ENCODE assay signal across 18 mouse cellular contexts in the genomic region with DNA sequence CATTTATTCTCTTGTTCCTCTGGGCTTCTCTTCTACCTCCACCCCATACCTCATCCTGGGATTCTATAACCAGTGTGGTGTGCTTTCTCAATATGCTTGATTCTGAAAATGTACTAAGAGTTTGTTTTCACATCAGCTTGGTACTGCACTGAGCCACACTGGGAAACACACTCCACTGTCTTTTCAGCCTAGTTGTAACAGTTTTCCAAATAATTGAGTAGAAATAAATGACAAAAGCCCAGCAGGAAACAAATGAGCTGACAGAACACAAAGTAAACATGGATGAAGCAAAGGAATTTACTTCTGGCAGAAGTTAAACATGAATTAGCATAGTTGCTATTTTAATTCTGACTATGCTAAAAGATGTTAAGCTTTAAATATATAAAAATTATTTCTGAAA.
"Had no signal": no experiment of that assay in that cellular context is flagged by ENCODE, and none has a peak within 500 bp of the region (broad histone marks: within the 10 kb centered on the region; RNA-seq: fewer than 3 reads in every experiment).

No protein-coding gene starts in this region.

- H3K27me3 ChIP-seq: limb, embryonic 15.5 days; liver, embryonic 12.5 days; midbrain, embryonic 12.5 days; neural tube, embryonic 13.5 days; neural tube, embryonic 15.5 days had no signal

- H3K27ac ChIP-seq: limb, embryonic 15.5 days; liver, embryonic 12.5 days; liver, embryonic 14.5 days; midbrain, embryonic 10.5 days; midbrain, embryonic 12.5 days; neural tube, embryonic 13.5 days; neural tube, embryonic 15.5 days had no signal

- ATAC-seq: liver, embryonic 12.5 days had no signal

- H3K4me1 ChIP-seq: limb, embryonic 15.5 days; liver, embryonic 12.5 days; midbrain, embryonic 10.5 days; midbrain, embryonic 12.5 days; neural tube, embryonic 13.5 days; neural tube, embryonic 15.5 days had no signal

- H3K36me3 ChIP-seq: limb, embryonic 15.5 days; liver, embryonic 12.5 days; midbrain, embryonic 10.5 days; midbrain, embryonic 12.5 days; neural tube, embryonic 13.5 days; neural tube, embryonic 15.5 days had no signal

- H3K4me2 ChIP-seq: limb, embryonic 15.5 days; liver, embryonic 12.5 days; midbrain, embryonic 12.5 days; neural tube, embryonic 13.5 days; neural tube, embryonic 15.5 days had no signal

- H3K9ac ChIP-seq: limb, embryonic 15.5 days; liver, embryonic 12.5 days; liver, embryonic 14.5 days; midbrain, embryonic 12.5 days; neural tube, embryonic 13.5 days; neural tube, embryonic 15.5 days had no signal

- DNase-seq: lung, adult 2 months; midbrain, embryonic 14.5 days; retina, postnatal 1 day; right cerebral cortex, adult 18-20 months; right cerebral cortex, postnatal 25 days; right cerebral cortex, postnatal 4 days; spleen, adult 18-20 months; thymus, adult 18-20 months; thymus, postnatal 14 days; thymus, postnatal 36 days had no signal

- H3K4me3 ChIP-seq: limb, embryonic 15.5 days; liver, embryonic 12.5 days; midbrain, embryonic 10.5 days; midbrain, embryonic 12.5 days; myocyte; neural tube, embryonic 13.5 days; neural tube, embryonic 15.5 days had no signal

- H3K9me3 ChIP-seq: limb, embryonic 15.5 days; liver, embryonic 12.5 days; midbrain, embryonic 10.5 days; midbrain, embryonic 12.5 days; neural tube, embryonic 13.5 days; neural tube, embryonic 15.5 days had no signal
